Comparison of ENCODE assay signal across 7 mouse cellular contexts in the genomic region with DNA sequence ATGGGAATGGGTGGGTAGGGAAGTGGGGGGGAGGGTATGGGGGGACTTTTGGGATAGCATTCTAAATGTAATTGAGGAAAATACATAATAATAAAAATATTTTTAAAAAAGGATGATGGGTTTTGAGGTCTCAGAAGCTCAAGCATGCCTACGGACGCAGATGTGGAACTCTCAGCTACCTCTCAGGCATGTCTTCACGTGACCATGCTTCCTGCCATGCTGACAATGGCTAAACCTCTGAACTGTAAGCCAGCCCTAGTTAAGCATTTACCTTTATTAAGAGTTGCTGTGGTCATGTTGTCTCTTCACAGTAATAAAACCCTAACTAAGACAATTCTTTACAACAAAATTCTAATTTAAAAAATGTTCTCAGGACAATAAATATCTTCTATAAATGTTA.
"Had no signal": no experiment of that assay in that cellular context is flagged by ENCODE, and none has a peak within 500 bp of the region (broad histone marks: within the 10 kb centered on the region; RNA-seq: fewer than 3 reads in every experiment).

No protein-coding gene starts in this region.

- DNase-seq: lung, adult 2 months; lung, postnatal 14 days; lung, postnatal 36 days; right cerebral cortex, postnatal 14 days; thymus, adult 2 months; thymus, postnatal 25 days; thymus, postnatal 4 days had no signal
